Mouse (Mus musculus): ENCODE measurements around the gene Dpf3.

Dpf3 gene

GRCm38 (mm10) chr12:83286496-83287492, 200.7 kb downstream of the Dpf3 start:
- no peak for DNase-seq (ENCODE audit: low read depth)

- no peak for DNase-seq (ENCODE audit: low read depth)
Measured at GRCm38 (mm10) chr12:83283591-83284320, 203.8 kb downstream of the Dpf3 start.

GRCm38 (mm10) chr12:83277537-83278441, 209.7 kb downstream of the Dpf3 start:
- DNase-seq (ENCODE audit: low read depth): no peak

- DNase-seq (ENCODE audit: low read depth): no peak
Measured at GRCm38 (mm10) chr12:83271215-83271614, 216.3 kb downstream of the Dpf3 start.

GRCm38 (mm10) chr12:83268504-83268922, 219.0 kb downstream of the Dpf3 start:
- DNase-seq (ENCODE audit: low read depth): no peak

- no peak for DNase-seq (ENCODE audit: low read depth)
Measured at GRCm38 (mm10) chr12:83260540-83260939, 227.0 kb downstream of the Dpf3 start.

GRCm38 (mm10) chr12:83254399-83254798, 233.1 kb downstream of the Dpf3 start:
- no peak for DNase-seq (ENCODE audit: low read depth)

GRCm38 (mm10) chr12:83249066-83249465, 238.4 kb downstream of the Dpf3 start:
- DNase-seq (ENCODE audit: low read depth): no peak

- no peak for DNase-seq (ENCODE audit: low read depth)
Measured at GRCm38 (mm10) chr12:83248636-83249035, 238.9 kb downstream of the Dpf3 start.

GRCm38 (mm10) chr12:83247669-83248068, 239.8 kb downstream of the Dpf3 start:
- DNase-seq (ENCODE audit: low read depth): no peak

- no peak for DNase-seq (ENCODE audit: low read depth)
Measured at GRCm38 (mm10) chr12:83241022-83241421, 246.5 kb downstream of the Dpf3 start.

GRCm38 (mm10) chr12:83240571-83240970, 246.9 kb downstream of the Dpf3 start:
- DNase-seq (ENCODE audit: low read depth): no peak

GRCm38 (mm10) chr12:83235781-83236180, 251.7 kb downstream of the Dpf3 start:
- DNase-seq (ENCODE audit: low read depth): no peak

- no peak for DNase-seq (ENCODE audit: low read depth)
Measured at GRCm38 (mm10) chr12:83234981-83235380, 252.5 kb downstream of the Dpf3 start.

GRCm38 (mm10) chr12:83233651-83234050, 253.9 kb downstream of the Dpf3 start:
- no peak for DNase-seq (ENCODE audit: low read depth)

- no peak for DNase-seq (ENCODE audit: low read depth)
Measured at GRCm38 (mm10) chr12:83232916-83233315, 254.6 kb downstream of the Dpf3 start.

GRCm38 (mm10) chr12:83231258-83231657, 256.3 kb downstream of the Dpf3 start:
- no peak for DNase-seq (ENCODE audit: low read depth)

- no peak for DNase-seq (ENCODE audit: low read depth)
Measured at GRCm38 (mm10) chr12:83229683-83230082, 257.8 kb downstream of the Dpf3 start.

- DNase-seq (ENCODE audit: low read depth): no peak
Measured at GRCm38 (mm10) chr12:83227014-83227413, 260.5 kb downstream of the Dpf3 start.

GRCm38 (mm10) chr12:83220964-83221363, 266.6 kb downstream of the Dpf3 start:
- no peak for DNase-seq (ENCODE audit: low read depth)

- DNase-seq (ENCODE audit: low read depth): no peak
Measured at GRCm38 (mm10) chr12:83213879-83214341, 273.6 kb downstream of the Dpf3 start.

GRCm38 (mm10) chr12:83211976-83212375, 275.5 kb downstream of the Dpf3 start:
- no peak for DNase-seq (ENCODE audit: low read depth)

Data from c-Kit-positive CD71-negative TER-119-negative erythroid progenitor cells, embryonic 14.5 days (primary cell).